Mouse (Mus musculus): Measurements from ENCODE around the gene Ythdf1. TPM values are rescaled to one million over a fixed set of nuclear protein-coding genes. Genes with fewer than 3 reads are reported as not detected.

Ythdf1 gene
- polyA plus RNA-seq, 1 experiment from 2014 or later: 84.6 TPM

Small RNAs within 50 kb of the gene (microRNA-seq; reads per million reads assigned to microRNA genes)
- not detected for gene Mir124a-3 (ENCODE audit: borderline number of aligned reads)

Other genes with a start within 250 kb of the Ythdf1 start
- gene Dido1, start 210.9 kb downstream of the Ythdf1 start, polyA plus RNA-seq (2014; fragmentation: Nextera tagmentation; extraction: Ambion mirVana): 27.8 and 28.3 TPM in 2 replicates
- gene Gid8, start 210.8 kb downstream of the Ythdf1 start, polyA plus RNA-seq (2014; fragmentation: Nextera tagmentation; extraction: Ambion mirVana): 68.7 and 72.1 TPM in 2 replicates
- 0.24 TPM in 1 of 2 replicates, not detected in the other for gene Slc17a9, start 195.7 kb downstream of the Ythdf1 start, polyA plus RNA-seq (2014; fragmentation: Nextera tagmentation; extraction: Ambion mirVana)
- 0.50 and 1.4 TPM in 2 replicates for gene Bhlhe23, start 144.0 kb downstream of the Ythdf1 start, polyA plus RNA-seq (2014; fragmentation: Nextera tagmentation; extraction: Ambion mirVana)
- gene Birc7, start 8.1 kb upstream of the Ythdf1 start, polyA plus RNA-seq (2014; fragmentation: Nextera tagmentation; extraction: Ambion mirVana): 0.18 TPM in 2 replicates
- gene Nkain4, start 33.8 kb upstream of the Ythdf1 start, polyA plus RNA-seq (2014; fragmentation: Nextera tagmentation; extraction: Ambion mirVana): 20.9 and 27.0 TPM in 2 replicates
- gene Arfgap1, start 46.3 kb upstream of the Ythdf1 start, polyA plus RNA-seq (2014; fragmentation: Nextera tagmentation; extraction: Ambion mirVana): 43.2 and 54.4 TPM in 2 replicates
- gene Col20a1, start 65.6 kb upstream of the Ythdf1 start, polyA plus RNA-seq (2014; fragmentation: Nextera tagmentation; extraction: Ambion mirVana): 0.83 and 0.85 TPM in 2 replicates
- 7.4 and 10.8 TPM in 2 replicates for gene Chrna4, start 122.6 kb upstream of the Ythdf1 start, polyA plus RNA-seq (2014; fragmentation: Nextera tagmentation; extraction: Ambion mirVana)
- gene Kcnq2, start 214.4 kb upstream of the Ythdf1 start, polyA plus RNA-seq (2014; fragmentation: Nextera tagmentation; extraction: Ambion mirVana): 1.5 and 2.0 TPM in 2 replicates
- gene Eef1a2, start 236.1 kb upstream of the Ythdf1 start, polyA plus RNA-seq (2014; fragmentation: Nextera tagmentation; extraction: Ambion mirVana): 0.25 and 0.42 TPM in 2 replicates